Mouse (Mus musculus): ENCODE data around the gene Tnfaip2. TPM values are rescaled to one million over a fixed set of nuclear protein-coding genes. Genes with fewer than 3 reads are reported as not detected.

The Tnfaip2 gene
- polyA plus RNA-seq, 1 experiment from 2014 or later = 1.9 TPM

GRCm38 (mm10) chr12:111474384-111474783 is 32.1 kb downstream of the Tnfaip2 start:
- H3K9me3 ChIP-seq = no peaks in the 10 kb centered on the region
- no peak overlapping the region for H3K4me3 ChIP-seq
- H3K27ac ChIP-seq = no peak overlapping the region
- ATAC-seq (ENCODE audit: low FRiP score, low read depth) = no peak
- H3K4me2 ChIP-seq (replicated peaks) = no peak overlapping the region
- peaks cover 6% of the 10 kb centered on the region; the same call in 1 of the 2 replicates for H3K4me1 ChIP-seq
- no peak overlapping the region for H3K9ac ChIP-seq
- 0 out of 2 replicates have a peak, but pooled peaks cover 3% of the 10 kb centered on the region for H3K27me3 ChIP-seq (replicated peaks)
- 93% methylated on average over 3 of the region's 3 CpGs for WGBS
- no peaks in the 10 kb centered on the region for H3K36me3 ChIP-seq

DNA sequence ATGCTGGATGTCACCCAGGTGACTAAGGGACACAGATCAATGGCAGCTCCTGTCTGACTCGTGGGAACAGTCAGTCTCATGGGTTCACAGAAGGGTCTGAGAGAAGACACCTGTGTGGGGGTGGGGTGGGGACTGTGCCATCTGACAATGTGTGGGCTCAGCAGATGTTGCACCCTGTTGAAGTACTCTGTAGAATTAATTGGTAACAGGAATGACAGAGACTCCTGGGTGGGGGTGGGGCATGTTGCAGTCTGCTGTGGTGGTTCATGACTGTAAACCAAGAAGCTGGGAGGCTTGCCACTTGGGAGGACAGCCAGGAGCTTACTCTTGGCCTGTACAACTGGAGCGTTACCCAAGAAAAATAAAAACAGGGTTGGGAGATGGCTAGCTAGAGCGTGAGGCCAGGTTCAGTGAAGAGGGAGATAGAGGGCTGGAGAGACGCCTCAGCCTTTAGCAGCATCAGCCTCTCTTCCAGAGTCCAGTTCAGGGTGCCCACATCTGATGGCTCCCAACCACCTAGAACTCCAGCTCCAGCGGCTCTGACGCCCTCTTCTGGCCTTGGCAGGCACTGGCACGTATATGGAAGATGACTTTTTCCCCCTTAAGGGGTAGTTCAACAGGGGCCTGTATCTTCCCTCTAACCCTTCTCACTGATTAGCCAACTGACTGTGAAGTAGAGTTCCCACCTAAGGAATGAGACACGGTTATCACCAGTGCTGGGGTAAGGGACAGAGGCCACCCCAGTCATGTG is 32.8 kb downstream of the Tnfaip2 start:
- no peak overlapping the region for H3K9ac ChIP-seq
- 0 out of 2 replicates have a peak, but pooled peaks cover 3% of the 10 kb centered on the region for H3K27me3 ChIP-seq (replicated peaks)
- no peak overlapping the region for H3K4me3 ChIP-seq
- H3K36me3 ChIP-seq = no peaks in the 10 kb centered on the region
- WGBS = 60% methylated on average over 8 of the region's 8 CpGs
- no peak for ATAC-seq (ENCODE audit: low FRiP score, low read depth)
- H3K9me3 ChIP-seq = no peaks in the 10 kb centered on the region
- no peak overlapping the region for H3K4me2 ChIP-seq (replicated peaks)
- H3K4me1 ChIP-seq = peaks cover 6% of the 10 kb centered on the region; the same call in 1 of the 2 replicates
- no peak overlapping the region for H3K27ac ChIP-seq

GRCm38 (mm10) chr12:111478924-111479323 is 36.7 kb downstream of the Tnfaip2 start:
- Histone ChIP-seq H3K27ac (no peak overlapping the region), H3K4me2 (replicated peaks) (no peak overlapping the region), H3K27me3 (replicated peaks) (peaks cover 6% of the 10 kb centered on the region), H3K36me3 (no peaks in the 10 kb centered on the region), H3K4me3 (no peak overlapping the region), H3K9me3 (no peaks in the 10 kb centered on the region), H3K4me1 (peaks cover 6% of the 10 kb centered on the region), H3K9ac (no peak overlapping the region)
- WGBS = 68% methylated on average over 5 of the region's 5 CpGs
- ATAC-seq (ENCODE audit: low FRiP score, low read depth) = no peak

DNA sequence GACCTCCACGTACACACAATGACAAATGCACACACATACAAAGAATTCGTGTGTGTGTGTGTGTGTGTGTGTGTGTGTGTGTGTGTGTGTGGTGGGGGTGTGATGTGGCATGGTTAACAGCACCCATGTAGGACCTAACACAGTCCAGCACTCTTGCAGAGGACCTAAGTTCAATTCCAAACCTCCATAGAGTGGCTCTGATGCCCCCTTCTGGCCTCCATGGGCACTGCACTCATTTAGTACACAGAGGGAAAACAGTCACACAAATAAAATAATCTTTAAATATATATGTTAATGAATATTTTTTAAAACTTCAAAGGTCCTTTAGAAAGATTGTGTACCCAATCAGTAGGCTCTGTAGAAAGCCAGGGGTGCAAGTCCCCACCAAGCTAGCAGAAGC is 37.6 kb downstream of the Tnfaip2 start:
- Histone ChIP-seq H3K36me3 (no peaks in the 10 kb centered on the region), H3K27me3 (replicated peaks) (peaks cover 15% of the 10 kb centered on the region), H3K4me3 (no peak overlapping the region), H3K4me1 (peaks cover under 1% of the 10 kb centered on the region; the same call in 1 of the 2 replicates), H3K9ac (no peak overlapping the region), H3K9me3 (no peaks in the 10 kb centered on the region), H3K4me2 (replicated peaks) (no peak overlapping the region), H3K27ac (no peak overlapping the region)
- no peak for ATAC-seq (ENCODE audit: low FRiP score, low read depth)
- 64% methylated on average over 2 of the region's 2 CpGs for WGBS

- H3K4me1 ChIP-seq = peaks cover 13% of the 10 kb centered on the region
- peak overlapping the region; percentile 48; the same call in 1 of the 2 replicates for H3K9ac ChIP-seq
- no peaks in the 10 kb centered on the region for H3K9me3 ChIP-seq
- ATAC-seq (ENCODE audit: low FRiP score, low read depth) = no peak
- peaks cover 57% of the 10 kb centered on the region for H3K27me3 ChIP-seq (replicated peaks)
- H3K4me2 ChIP-seq (replicated peaks) = peak overlapping the region; percentile 70
- no peaks in the 10 kb centered on the region for H3K36me3 ChIP-seq
- H3K27ac ChIP-seq = no peak overlapping the region
- under 1% methylated on average over 63 of the region's 63 CpGs for WGBS
- H3K4me3 ChIP-seq = peak overlapping the region; percentile 42
Measured at GRCm38 (mm10) chr12:111485046-111485651, 42.9 kb downstream of the Tnfaip2 start.

- Histone ChIP-seq H3K4me3 (peak within 1 kb of the TSS; percentile 42), H3K4me1 (peaks cover 13% of the 10 kb centered on the region), H3K36me3 (no peaks in the 10 kb centered on the region), H3K27me3 (replicated peaks) (peaks cover 57% of the 10 kb centered on the region), H3K27ac (no peak within 1 kb of the TSS), H3K4me2 (replicated peaks) (peak within 1 kb of the TSS; percentile 70), H3K9me3 (no peaks in the 10 kb centered on the region), H3K9ac (peak within 1 kb of the TSS; percentile 48; the same call in 1 of the 2 replicates)
- ATAC-seq (ENCODE audit: low FRiP score, low read depth) = peak; percentile 74; the same call in 1 of the 2 replicates
- under 1% methylated on average over 58 of the region's 58 CpGs for whole genome bisulfite sequencing
Measured at GRCm38 (mm10) chr12:111485652-111486306, 43.5 kb downstream of the Tnfaip2 start, which contains the start of gene Gm266. Gene Gm266 (minus strand): TSS chr12:111485823.

GRCm38 (mm10) chr12:111486455-111486854 is 44.2 kb downstream of the Tnfaip2 start:
- Histone ChIP-seq H3K4me3 (0 out of 2 replicates have a peak overlapping the region, but pooled peaks have one; percentile 42), H3K27me3 (replicated peaks) (peaks cover 57% of the 10 kb centered on the region), H3K27ac (no peak overlapping the region), H3K9ac (no peak overlapping the region), H3K4me1 (peaks cover 13% of the 10 kb centered on the region), H3K4me2 (replicated peaks) (peak overlapping the region; percentile 70), H3K9me3 (no peaks in the 10 kb centered on the region), H3K36me3 (no peaks in the 10 kb centered on the region)
- no peak for ATAC-seq (ENCODE audit: low FRiP score, low read depth)
- WGBS = 5% methylated on average over 12 of the region's 12 CpGs

- Histone ChIP-seq H3K27me3 (replicated peaks) (peaks cover 49% of the 10 kb centered on the region), H3K9me3 (no peaks in the 10 kb centered on the region; the same call in 1 of the 2 replicates), H3K9ac (no peak overlapping the region), H3K4me1 (peaks cover 13% of the 10 kb centered on the region), H3K27ac (no peak overlapping the region), H3K4me2 (replicated peaks) (no peak overlapping the region), H3K4me3 (no peak overlapping the region), H3K36me3 (no peaks in the 10 kb centered on the region)
- WGBS = 71% methylated on average over 11 of the region's 11 CpGs
- ATAC-seq (ENCODE audit: low FRiP score, low read depth) = no peak
Measured at GRCm38 (mm10) chr12:111489261-111489865, 47.1 kb downstream of the Tnfaip2 start.

- Histone ChIP-seq H3K36me3 (no peaks in the 10 kb centered on the region), H3K27me3 (replicated peaks) (no peaks in the 10 kb centered on the region), H3K4me3 (no peak overlapping the region), H3K27ac (no peak overlapping the region), H3K4me1 (no peaks in the 10 kb centered on the region), H3K9ac (no peak overlapping the region), H3K9me3 (no peaks in the 10 kb centered on the region; the same call in 1 of the 2 replicates), H3K4me2 (replicated peaks) (no peak overlapping the region)
- no peak for ATAC-seq (ENCODE audit: low FRiP score, low read depth)
- 66% methylated on average over 4 of the region's 4 CpGs for WGBS
Measured at GRCm38 (mm10) chr12:111494931-111495330, 52.7 kb downstream of the Tnfaip2 start.

- Histone ChIP-seq H3K4me3 (no peak overlapping the region), H3K27me3 (replicated peaks) (no peaks in the 10 kb centered on the region), H3K9me3 (peaks cover 1% of the 10 kb centered on the region; the same call in 1 of the 2 replicates), H3K27ac (no peak overlapping the region), H3K9ac (no peak overlapping the region), H3K4me2 (replicated peaks) (no peak overlapping the region), H3K4me1 (peaks cover 9% of the 10 kb centered on the region; the same call in 1 of the 2 replicates), H3K36me3 (no peaks in the 10 kb centered on the region)
- 54% methylated on average over 2 of the region's 2 CpGs for WGBS
- ATAC-seq (ENCODE audit: low FRiP score, low read depth) = no peak
Measured at GRCm38 (mm10) chr12:111497076-111497475, 54.8 kb downstream of the Tnfaip2 start.

GRCm38 (mm10) chr12:111499617-111500016 is 57.3 kb downstream of the Tnfaip2 start:
- H3K36me3 ChIP-seq = no peaks in the 10 kb centered on the region
- H3K4me1 ChIP-seq = peaks cover 9% of the 10 kb centered on the region; the same call in 1 of the 2 replicates
- 0 out of 2 replicates have a peak, but pooled peaks cover 7% of the 10 kb centered on the region for H3K9me3 ChIP-seq
- H3K27ac ChIP-seq = no peak overlapping the region
- WGBS = 49% methylated on average over 5 of the region's 5 CpGs
- no peak overlapping the region for H3K4me2 ChIP-seq (replicated peaks)
- H3K4me3 ChIP-seq = no peak overlapping the region
- ATAC-seq (ENCODE audit: low FRiP score, low read depth) = no peak
- no peak overlapping the region for H3K9ac ChIP-seq
- H3K27me3 ChIP-seq (replicated peaks) = 0 out of 2 replicates have a peak, but pooled peaks cover 3% of the 10 kb centered on the region
